Mouse (Mus musculus) lung, adult 2 months (tissue): ENCODE data around the gene Sirt6. TPM values are rescaled to one million over a fixed set of nuclear protein-coding genes. Genes with fewer than 3 reads are reported as not detected.

Source experiments
- DNase-seq: peaks from one replicate; pipeline ENCODE4 v3.0.0; 2022
- H3K4me1 ChIP-seq: fragments of 200-500 bp; 2 replicates; pipeline ENCODE4 v1.6.1; 2011; ENCODE audit warnings: low read length; ENCODE audit not compliant: control insufficient read depth, insufficient read depth
- H3K4me3 ChIP-seq: fragments of 200-500 bp; replicated peaks from 2 replicates; pipeline ENCODE3; 2011; ENCODE audit warnings: low read depth, mild to moderate bottlenecking, control low read depth, low read length; ENCODE audit errors: extremely low read depth
- CTCF ChIP-seq: fragments of 200-500 bp; IDR thresholded peaks from 2 replicates; pipeline ENCODE4 v1.5.1; 2011; ENCODE audit warnings: mild to moderate bottlenecking, low read length, control low read depth; ENCODE audit not compliant: insufficient read depth
- POLR2A ChIP-seq: fragments of 200-500 bp; IDR thresholded peaks from 2 replicates; pipeline ENCODE4 v1.6.1; 2011; ENCODE audit warnings: low read depth, mild to moderate bottlenecking, control low read depth, low read length, borderline replicate concordance; ENCODE audit errors: extremely low read depth
- WGBS: fragments of 180-500 bp; shearing (Covaris S2); methylation state at CpG from one replicate; pipeline ENCODE4 v1.1.7; 2018; 5-methylcytosine and 5-hydroxymethylcytosine counted together
- polyA plus RNA-seq: library from polyadenylated mRNA; depleted of rRNA; stranded (reverse); fragments of >200 nt; gene quantifications from 2 replicates; pipeline ENCODE4 v1.2.3, GENCODE M21; 2012

Gene Sirt6
- polyA plus RNA-seq, 1 experiment, result 36.2 TPM

GRCm38 (mm10) chr10:81597137-81597950, 30.3 kb downstream of the Sirt6 start:
- Histone ChIP-seq H3K4me1 (peaks cover 8% of the 10 kb centered on the region), H3K4me3 (peak overlapping the region; percentile 45)
- peak; percentile 54 for DNase-seq
- WGBS, result 8% methylated on average over 12 of the region's 12 CpGs
- TF ChIP-seq CTCF (no peak), POLR2A (0 out of 2 replicates have a peak, but pooled peaks have one; percentile 21)

GRCm38 (mm10) chr10:81596611-81597010, 31.0 kb downstream of the Sirt6 start:
- no peak for DNase-seq
- H3K4me1 ChIP-seq, result peaks cover 8% of the 10 kb centered on the region
- TF ChIP-seq POLR2A (no peak), CTCF (no peak)
- WGBS, result 17% methylated on average over 10 of the region's 10 CpGs
- no peak overlapping the region for H3K4me3 ChIP-seq

GRCm38 (mm10) chr10:81595599-81595998, 32.0 kb downstream of the Sirt6 start:
- TF ChIP-seq POLR2A (no peak), CTCF (no peak)
- Histone ChIP-seq H3K4me3 (no peak overlapping the region), H3K4me1 (0 out of 2 replicates have a peak, but pooled peaks cover under 1% of the 10 kb centered on the region)
- WGBS, result 49% methylated on average over 5 of the region's 5 CpGs
- DNase-seq, result no peak

GRCm38 (mm10) chr10:81593935-81594334, 33.7 kb downstream of the Sirt6 start:
- H3K4me3 ChIP-seq, result no peak overlapping the region
- TF ChIP-seq CTCF (no peak), POLR2A (no peak)
- DNase-seq, result no peak
- 64% methylated on average over 18 of the region's 18 CpGs for WGBS
- no peaks in the 10 kb centered on the region for H3K4me1 ChIP-seq

GRCm38 (mm10) chr10:81593223-81593622, 34.4 kb downstream of the Sirt6 start:
- WGBS, result 62% methylated on average over 4 of the region's 4 CpGs
- H3K4me1 ChIP-seq, result no peaks in the 10 kb centered on the region
- TF ChIP-seq CTCF (no peak), POLR2A (no peak)
- no peak overlapping the region for H3K4me3 ChIP-seq
- no peak for DNase-seq

- WGBS, result 73% methylated on average over 7 of the region's 7 CpGs
- TF ChIP-seq POLR2A (no peak), CTCF (no peak)
- Histone ChIP-seq H3K4me3 (no peak overlapping the region), H3K4me1 (no peaks in the 10 kb centered on the region)
- DNase-seq, result no peak
Observed at GRCm38 (mm10) chr10:81592631-81593030, 35.0 kb downstream of the Sirt6 start.

- TF ChIP-seq CTCF (no peak), POLR2A (no peak)
- Histone ChIP-seq H3K4me3 (no peak overlapping the region), H3K4me1 (no peaks in the 10 kb centered on the region)
- 59% methylated on average over 9 of the region's 9 CpGs for WGBS
- no peak for DNase-seq
Observed at GRCm38 (mm10) chr10:81591846-81592245, 35.8 kb downstream of the Sirt6 start.

GRCm38 (mm10) chr10:81588739-81589138, 38.9 kb downstream of the Sirt6 start:
- 75% methylated on average over 7 of the region's 7 CpGs for WGBS

GRCm38 (mm10) chr10:81583347-81583746, 44.2 kb downstream of the Sirt6 start:
- peaks cover 2% of the 10 kb centered on the region; the same call in 1 of the 2 replicates for H3K4me1 ChIP-seq
- no peak for DNase-seq
- TF ChIP-seq CTCF, result no peak
- no peak for TF ChIP-seq POLR2A
- no peak overlapping the region for H3K4me3 ChIP-seq
- 66% methylated on average over 6 of the region's 6 CpGs for WGBS

More at GRCm38 (mm10) chr10:81588739-81589138, 38.9 kb downstream of the Sirt6 start:
- TF ChIP-seq CTCF (no peak), POLR2A (no peak)
- H3K4me1 ChIP-seq, result no peaks in the 10 kb centered on the region
- no peak for DNase-seq
- H3K4me3 ChIP-seq, result no peak overlapping the region

GRCm38 (mm10) chr10:81580441-81581070, 47.0 kb downstream of the Sirt6 start:
- Histone ChIP-seq H3K4me3 (no peak overlapping the region), H3K4me1 (peaks cover 3% of the 10 kb centered on the region; the same call in 1 of the 2 replicates)
- no peak for TF ChIP-seq CTCF
- no peak for TF ChIP-seq POLR2A
- 44% methylated on average over 25 of the region's 25 CpGs for WGBS
- no peak for DNase-seq
